29 mouse cellular contexts compared by ENCODE assay signal in the genomic region with DNA sequence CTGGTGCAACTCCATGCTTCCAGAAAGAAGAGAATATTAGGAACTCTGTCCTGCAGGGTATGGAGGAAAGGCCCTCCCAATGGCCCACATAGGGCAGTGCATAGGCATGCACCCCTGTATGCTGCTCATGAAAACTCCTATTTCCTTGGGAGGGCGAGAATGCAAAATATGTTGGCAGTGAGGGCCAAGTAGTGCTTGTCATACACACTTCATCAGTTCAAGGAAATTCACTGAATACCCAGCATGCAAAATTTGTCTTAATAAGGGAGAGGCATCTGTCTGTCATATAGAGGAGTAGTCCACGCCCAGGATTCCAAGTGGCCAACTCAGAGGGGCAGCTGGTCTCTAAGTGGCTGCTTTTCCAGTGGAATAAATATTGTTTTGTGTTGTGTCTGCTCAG. TPM values are rescaled to one million over a fixed set of nuclear protein-coding genes. Genes with fewer than 3 reads are reported as not detected.
"Had no signal": no experiment of that assay in that cellular context is flagged by ENCODE, and none has a peak within 500 bp of the region (broad histone marks: within the 10 kb centered on the region; RNA-seq: fewer than 3 reads in every experiment).

No protein-coding gene starts in this region.

- H3K4me2 ChIP-seq: heart, embryonic 12.5 days; hindbrain, embryonic 12.5 days; hindbrain, embryonic 14.5 days; intestine, embryonic 15.5 days; kidney, embryonic 15.5 days; limb, embryonic 12.5 days; liver, embryonic 11.5 days had no signal

- H3K27me3 ChIP-seq: heart, embryonic 12.5 days; hindbrain, embryonic 12.5 days; intestine, embryonic 15.5 days; kidney, embryonic 15.5 days; limb, embryonic 12.5 days had no signal

- DNase-seq: gastrocnemius, adult 2 months; gastrocnemius, postnatal 10 days; gastrocnemius, postnatal 25 days; heart, adult 18-20 months; heart, postnatal 10 days; heart, postnatal 4 days; kidney, adult 18-20 months; kidney, adult 8-10 months; kidney, postnatal 14 days; kidney, postnatal 36 days; layer of hippocampus, adult 9-11 months; layer of hippocampus, postnatal 36 days; liver had no signal

- H3K9ac ChIP-seq: heart, embryonic 12.5 days; hindbrain, embryonic 12.5 days; hindbrain, embryonic 14.5 days; intestine, embryonic 15.5 days; kidney, embryonic 15.5 days; limb, embryonic 12.5 days had no signal

- H3K27ac ChIP-seq: gastrocnemius, adult 2 months; heart, embryonic 10.5 days; hindbrain, embryonic 10.5 days; hindbrain, embryonic 12.5 days; hindbrain, embryonic 14.5 days; hindbrain, postnatal 0 days; intestine, embryonic 15.5 days; kidney, embryonic 15.5 days; kidney, postnatal 0 days; limb, embryonic 10.5 days; limb, embryonic 12.5 days had no signal

- H3K9me3 ChIP-seq: heart, embryonic 10.5 days; heart, embryonic 12.5 days; hindbrain, embryonic 10.5 days; hindbrain, embryonic 12.5 days; intestine, embryonic 15.5 days; kidney, embryonic 15.5 days; limb, embryonic 10.5 days; limb, embryonic 12.5 days had no signal

- H3K4me3 ChIP-seq: gastrocnemius, adult 2 months; heart, embryonic 10.5 days; heart, embryonic 12.5 days; hindbrain, embryonic 10.5 days; hindbrain, embryonic 12.5 days; intestine, embryonic 15.5 days; kidney, embryonic 15.5 days; limb, embryonic 10.5 days; limb, embryonic 12.5 days had no signal

- ATAC-seq: hindbrain, postnatal 0 days; intestine, embryonic 15.5 days; intestine, postnatal 0 days had no signal

- H3K36me3 ChIP-seq: heart, embryonic 10.5 days; heart, embryonic 12.5 days; hindbrain, embryonic 10.5 days; hindbrain, embryonic 12.5 days; intestine, embryonic 15.5 days; kidney, embryonic 15.5 days; limb, embryonic 10.5 days; limb, embryonic 12.5 days had no signal

- H3K4me1 ChIP-seq: heart, embryonic 10.5 days; heart, embryonic 12.5 days; hindbrain, embryonic 10.5 days; hindbrain, embryonic 12.5 days; intestine, embryonic 15.5 days; kidney, embryonic 15.5 days; limb, embryonic 10.5 days; limb, embryonic 12.5 days had no signal

RNA-seq across cellular contexts. Expression of gene Pnlip, which starts 11.0 kb away (rescaled TPM):
- polyA plus RNA-seq: heart, embryonic 10.5 days; heart, embryonic 12.5 days; heart, embryonic 14.5 days; heart, embryonic 16.5 days; intestine, postnatal 0 days; kidney, embryonic 15.5 days; kidney, postnatal 0 days; limb, embryonic 10.5 days; limb, embryonic 12.5 days; limb, embryonic 14.5 days had no signal
